Mouse (Mus musculus): ENCODE results near the gene Gm3015.
"Not testable (repeated sequence)": the region's sequence is repeated elsewhere in the genome, so short reads cannot be mapped to it uniquely, and the experiment has no call there.

Gene Gm3015

DNA sequence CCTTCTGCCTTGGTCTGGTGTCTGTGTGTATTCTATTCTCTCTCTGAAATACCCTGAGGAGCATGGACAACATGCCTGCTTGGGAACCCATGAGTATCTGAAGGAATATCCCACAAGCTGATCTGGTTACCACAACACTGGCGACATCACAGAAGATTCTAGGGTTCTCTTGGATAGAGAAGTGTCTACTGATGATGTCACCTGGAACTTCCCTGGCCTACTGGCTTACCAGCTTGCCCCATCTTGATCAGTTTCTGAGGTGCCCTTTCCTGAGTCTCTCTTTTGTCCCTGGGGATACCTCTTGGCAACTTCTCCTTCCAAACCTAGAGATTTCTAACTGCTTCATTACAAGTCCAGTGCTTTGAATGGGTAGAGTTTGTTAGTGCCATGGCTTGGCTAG, at the start of gene Gm3015:
TSS of gene Gm3015 (minus strand) at position 101 of the 400 bp plus-strand sequence.
- in situ Hi-C loops (cut with MboI) = not testable (repeated sequence)

DNA sequence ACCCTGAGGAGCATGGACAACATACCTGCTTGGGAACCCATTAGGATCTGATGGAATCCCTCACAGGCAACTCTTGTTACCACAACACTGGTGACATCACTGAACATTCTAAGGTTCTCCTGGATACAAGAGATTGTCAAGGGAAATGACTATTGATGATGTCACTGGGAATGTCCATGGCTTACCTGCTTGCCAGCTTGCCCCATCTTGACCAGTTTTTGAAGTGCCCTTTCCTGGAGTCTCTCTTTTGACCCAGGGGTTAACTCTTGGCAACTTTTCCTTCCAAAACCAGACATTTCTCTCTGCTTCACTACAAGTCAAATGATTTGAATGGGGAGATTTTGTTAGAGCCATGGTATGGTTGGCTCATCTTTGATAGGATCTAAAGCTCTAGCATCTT, 29.3 kb upstream of the Gm3015 start, which contains the start of gene Gm10377:
TSS of gene Gm10377 (minus strand) at position 101 of the 400 bp plus-strand sequence.
- in situ Hi-C loops (cut with MboI) = not testable (repeated sequence)

Data from mature B cell (primary cell).